Mouse (Mus musculus): ENCODE results near the gene Pm20d2. TPM values are rescaled to one million over a fixed set of nuclear protein-coding genes. Genes with fewer than 3 reads are reported as not detected.
A peak's percentile ranks its signal among the peaks of the same experiment; 100 is the strongest.

The Pm20d2 gene
- polyA plus RNA-seq, 1 experiment from 2014 or later: 1.9 TPM

GRCm38 (mm10) chr4:33208881-33209841, 19.6 kb upstream of the Pm20d2 start, which contains the start of gene Srsf12:
Gene Srsf12 (plus strand): TSS chr4:33208991.
- H3K9me3 ChIP-seq (ENCODE audit: control insufficient read depth): peaks cover 5% of the 10 kb centered on the region; the same call in 1 of the 2 replicates
- WGBS: 2% methylated on average over 56 of the region's 65 CpGs
- no peaks in the 10 kb centered on the region for H3K36me3 ChIP-seq (ENCODE audit: control insufficient read depth, insufficient read depth)
- no peak within 1 kb of the TSS for H3K27ac ChIP-seq (ENCODE audit: low read depth, low read length)
- H3K27me3 ChIP-seq (replicated peaks; ENCODE audit: control insufficient read depth, insufficient read depth, low read length): no peaks in the 10 kb centered on the region
- peak within 1 kb of the TSS; percentile 63 for H3K9ac ChIP-seq (ENCODE audit: low read depth, low read length)
- TF ChIP-seq CTCF (IDR thresholded peaks at IDR 0.05; ENCODE audit: low read depth): peak; percentile 49
- ATAC-seq: peak; percentile 49; the same call in 1 of the 2 replicates
- H3K4me2 ChIP-seq (replicated peaks; ENCODE audit: low read depth): peak within 1 kb of the TSS; percentile 98
- H3K4me1 ChIP-seq (replicated peaks; ENCODE audit: control insufficient read depth, insufficient read depth, low read length): no peaks in the 10 kb centered on the region
- H3K4me3 ChIP-seq (ENCODE audit: low read depth, low read length): peak within 1 kb of the TSS; percentile 53

- no peaks in the 10 kb centered on the region for H3K4me1 ChIP-seq (replicated peaks; ENCODE audit: control insufficient read depth, insufficient read depth, low read length)
- H3K27ac ChIP-seq (ENCODE audit: low read depth, low read length): no peak overlapping the region
- ATAC-seq: no peak
- H3K9ac ChIP-seq (ENCODE audit: low read depth, low read length): no peak overlapping the region
- no peaks in the 10 kb centered on the region for H3K27me3 ChIP-seq (replicated peaks; ENCODE audit: control insufficient read depth, insufficient read depth, low read length)
- WGBS: 63% methylated on average over 2 of the region's 2 CpGs
- no peaks in the 10 kb centered on the region for H3K36me3 ChIP-seq (ENCODE audit: control insufficient read depth, insufficient read depth)
- H3K4me2 ChIP-seq (replicated peaks; ENCODE audit: low read depth): no peak overlapping the region
- no peak overlapping the region for H3K4me3 ChIP-seq (ENCODE audit: low read depth, low read length)
- no peak for TF ChIP-seq CTCF (IDR thresholded peaks at IDR 0.05; ENCODE audit: low read depth)
- peaks cover 4% of the 10 kb centered on the region; the same call in 1 of the 2 replicates for H3K9me3 ChIP-seq (ENCODE audit: control insufficient read depth)
These were observed 18.0 kb upstream of the Pm20d2 start for GRCm38 (mm10) chr4:33207551-33207950.

GRCm38 (mm10) chr4:33204682-33205081, 15.1 kb upstream of the Pm20d2 start:
- Histone ChIP-seq H3K9me3 (ENCODE audit: control insufficient read depth) (no peaks in the 10 kb centered on the region), H3K4me3 (ENCODE audit: low read depth, low read length) (no peak overlapping the region), H3K27ac (ENCODE audit: low read depth, low read length) (no peak overlapping the region), H3K4me2 (replicated peaks; ENCODE audit: low read depth) (no peak overlapping the region), H3K9ac (ENCODE audit: low read depth, low read length) (no peak overlapping the region), H3K36me3 (ENCODE audit: control insufficient read depth, insufficient read depth) (no peaks in the 10 kb centered on the region), H3K27me3 (replicated peaks; ENCODE audit: control insufficient read depth, insufficient read depth, low read length) (no peaks in the 10 kb centered on the region), H3K4me1 (replicated peaks; ENCODE audit: control insufficient read depth, insufficient read depth, low read length) (no peaks in the 10 kb centered on the region)
- peak; percentile 85 for TF ChIP-seq CTCF (IDR thresholded peaks at IDR 0.05; ENCODE audit: low read depth)
- WGBS: 9% methylated on average over 4 of the region's 4 CpGs
- no peak for ATAC-seq

GRCm38 (mm10) chr4:33198117-33198516, 8.6 kb upstream of the Pm20d2 start:
- Histone ChIP-seq H3K4me3 (ENCODE audit: low read depth, low read length) (no peak overlapping the region), H3K27me3 (replicated peaks; ENCODE audit: control insufficient read depth, insufficient read depth, low read length) (no peaks in the 10 kb centered on the region), H3K27ac (ENCODE audit: low read depth, low read length) (no peak overlapping the region), H3K4me2 (replicated peaks; ENCODE audit: low read depth) (no peak overlapping the region), H3K36me3 (ENCODE audit: control insufficient read depth, insufficient read depth) (no peaks in the 10 kb centered on the region), H3K4me1 (replicated peaks; ENCODE audit: control insufficient read depth, insufficient read depth, low read length) (no peaks in the 10 kb centered on the region), H3K9ac (ENCODE audit: low read depth, low read length) (no peak overlapping the region), H3K9me3 (ENCODE audit: control insufficient read depth) (no peaks in the 10 kb centered on the region)
- TF ChIP-seq CTCF (IDR thresholded peaks at IDR 0.05; ENCODE audit: low read depth): no peak
- no peak for ATAC-seq
- WGBS: 19% methylated on average over 2 of the region's 2 CpGs

GRCm38 (mm10) chr4:33188781-33189734, 479 bp downstream of the Pm20d2 start:
- ATAC-seq: peak; percentile 91
- Histone ChIP-seq H3K27ac (ENCODE audit: low read depth, low read length) (peak overlapping the region; percentile 86), H3K36me3 (ENCODE audit: control insufficient read depth, insufficient read depth) (no peaks in the 10 kb centered on the region), H3K27me3 (replicated peaks; ENCODE audit: control insufficient read depth, insufficient read depth, low read length) (no peaks in the 10 kb centered on the region), H3K4me1 (replicated peaks; ENCODE audit: control insufficient read depth, insufficient read depth, low read length) (no peaks in the 10 kb centered on the region), H3K4me3 (ENCODE audit: low read depth, low read length) (peak overlapping the region; percentile 57), H3K9me3 (ENCODE audit: control insufficient read depth) (no peaks in the 10 kb centered on the region), H3K9ac (ENCODE audit: low read depth, low read length) (peak overlapping the region; percentile 57), H3K4me2 (replicated peaks; ENCODE audit: low read depth) (peak overlapping the region; percentile 93)
- WGBS: under 1% methylated on average over 101 of the region's 123 CpGs
- TF ChIP-seq CTCF (IDR thresholded peaks at IDR 0.05; ENCODE audit: low read depth): peak; percentile 65

All from intestine, postnatal 0 days (tissue).